Mouse (Mus musculus): Measurements from ENCODE around the gene Fut4.
"Not testable (repeated sequence)": the region's sequence is repeated elsewhere in the genome, so short reads cannot be mapped to it uniquely, and the experiment has no call there.

Gene Fut4

DNA sequence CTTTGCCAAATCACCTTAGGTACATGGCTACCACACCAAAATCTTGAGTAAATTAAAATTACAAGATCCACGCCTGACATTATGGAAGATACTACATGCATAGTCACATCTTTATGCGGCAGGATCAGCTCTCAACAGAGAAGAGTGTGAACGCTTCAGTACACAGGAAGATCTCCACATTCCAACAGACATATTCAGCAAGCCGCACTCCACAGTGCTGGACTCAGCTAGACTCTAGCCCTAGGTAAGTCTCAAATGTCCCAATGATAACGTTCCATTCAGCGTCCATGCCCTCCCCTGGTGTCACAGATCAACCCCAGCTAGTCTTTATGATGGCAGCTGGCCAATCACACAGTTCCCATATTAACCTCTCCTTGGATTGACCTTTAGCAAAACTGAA is 26.2 kb downstream of the Fut4 start:
- no peak for DNase-seq (ENCODE audit: low spot score in 2 of 2)

DNA sequence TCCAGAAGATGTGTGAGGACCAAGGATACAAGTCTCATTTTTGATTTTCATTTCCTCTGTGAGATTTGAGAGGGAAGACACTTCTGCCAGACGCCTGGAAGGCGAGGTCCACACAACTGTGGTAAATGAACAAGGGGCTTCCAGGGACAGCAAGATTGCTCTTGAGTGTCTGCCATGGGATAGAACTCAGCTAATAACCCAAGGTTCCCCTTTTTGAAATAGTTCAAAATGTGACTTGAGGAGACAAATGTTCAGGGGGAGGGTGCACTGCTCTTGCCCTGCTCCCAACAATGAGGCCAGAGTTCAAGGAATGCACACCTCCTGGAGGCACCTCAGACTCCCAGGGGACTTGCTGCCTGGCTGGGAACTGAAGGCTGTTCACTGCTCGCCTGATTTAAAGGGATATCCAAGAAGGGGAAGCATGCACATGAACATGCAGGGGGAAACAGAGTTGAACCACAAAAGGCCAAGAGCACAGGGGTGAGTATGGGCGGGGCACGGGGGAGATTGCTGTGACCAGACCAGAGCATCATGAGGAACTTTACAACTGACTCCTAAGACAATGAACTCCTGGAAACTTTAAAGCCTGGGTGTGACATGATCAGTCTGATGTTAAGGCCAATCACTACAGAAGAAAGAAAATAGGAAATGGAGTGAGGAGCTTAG is 27.3 kb downstream of the Fut4 start:
- no peak for DNase-seq (ENCODE audit: low spot score in 2 of 2)

DNA sequence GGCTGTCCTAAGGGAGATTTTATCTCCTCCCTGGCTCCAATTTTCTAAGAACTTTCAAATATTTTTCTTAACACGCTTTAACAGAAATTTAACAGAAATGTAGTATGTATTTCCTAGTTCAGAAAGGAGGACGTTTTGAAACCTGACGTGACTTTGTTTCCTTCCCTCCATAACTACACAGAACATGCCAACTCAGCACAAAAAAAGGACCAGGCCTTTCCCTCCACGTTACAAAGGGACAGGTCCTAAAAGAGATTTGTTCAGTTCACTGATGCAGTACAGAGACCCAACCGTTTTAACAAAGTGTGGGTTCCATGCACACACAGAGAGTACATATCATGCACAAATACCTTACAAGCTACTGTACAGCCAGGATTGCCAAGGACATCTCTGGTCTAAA is 30.6 kb downstream of the Fut4 start:
- DNase-seq (ENCODE audit: low spot score in 2 of 2) = no peak

DNA sequence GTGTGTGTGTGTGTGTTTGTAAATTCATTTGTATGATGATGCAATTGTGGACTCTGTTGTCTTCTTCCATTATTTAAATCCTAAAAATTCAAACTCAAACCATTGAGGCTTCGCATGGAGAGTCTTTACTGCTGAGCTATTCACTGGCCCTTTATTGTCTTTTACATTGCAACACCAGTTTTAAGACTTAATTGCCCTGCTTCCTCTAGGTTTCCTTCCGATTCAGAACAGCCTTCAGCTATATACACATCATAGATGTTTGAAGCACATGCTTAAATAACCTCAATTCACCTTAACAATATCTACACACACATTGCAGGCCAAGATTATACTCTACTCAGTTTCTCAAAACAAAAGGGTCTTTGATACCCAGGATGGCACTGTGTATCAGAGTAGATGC is 31.8 kb downstream of the Fut4 start:
- DNase-seq (ENCODE audit: low spot score in 2 of 2) = no peak

DNA sequence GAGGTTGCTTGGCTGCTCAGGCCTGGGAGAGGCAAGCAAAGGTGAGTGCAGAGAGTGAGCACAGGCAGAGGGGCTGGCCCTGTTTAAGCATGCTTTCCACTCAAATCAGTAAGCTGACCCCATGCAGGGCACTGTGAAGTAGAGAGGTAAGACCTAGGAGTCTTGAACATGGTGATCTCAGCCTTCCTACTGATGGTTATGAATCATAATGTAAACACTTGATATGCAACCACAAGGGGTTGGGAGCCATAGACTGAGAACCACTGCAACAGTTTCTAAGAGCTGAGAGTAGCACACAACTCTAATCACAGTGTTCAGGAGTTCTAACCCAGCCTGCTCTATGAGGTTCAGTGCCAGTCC is 33.9 kb downstream of the Fut4 start:
- no peak for DNase-seq (ENCODE audit: low spot score in 2 of 2)

DNA sequence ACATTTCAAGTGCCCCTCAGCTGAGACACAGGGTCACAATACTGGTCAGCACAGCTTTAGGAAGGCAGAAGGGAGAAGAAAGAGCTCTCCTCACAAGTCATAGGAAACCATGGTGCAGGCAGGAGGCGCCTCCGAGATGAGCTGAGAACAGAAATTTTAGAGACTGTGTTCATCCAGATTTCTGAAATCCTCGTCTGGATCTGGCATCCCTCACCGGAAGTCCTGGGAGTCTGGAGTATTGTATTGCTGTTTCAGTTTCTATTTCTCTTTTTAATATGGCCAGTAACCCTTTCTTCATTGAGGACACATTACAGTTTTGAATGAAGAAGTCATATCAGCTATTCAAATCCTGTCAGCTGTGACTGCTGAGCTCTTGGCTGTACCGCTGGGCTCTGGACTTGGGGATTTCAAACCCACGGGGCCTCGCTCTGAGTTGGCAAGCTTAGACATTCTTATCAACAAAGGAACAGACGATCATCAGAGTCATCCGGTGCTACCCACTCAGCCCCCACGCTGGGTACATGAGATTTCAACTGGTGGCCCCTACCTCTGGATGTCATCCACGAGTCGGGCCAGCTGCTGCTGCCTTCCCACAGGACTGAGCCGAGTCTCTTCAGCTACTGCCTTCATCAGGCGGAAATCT is 34.4 kb downstream of the Fut4 start:
- no peak for DNase-seq (ENCODE audit: low spot score in 2 of 2)

DNA sequence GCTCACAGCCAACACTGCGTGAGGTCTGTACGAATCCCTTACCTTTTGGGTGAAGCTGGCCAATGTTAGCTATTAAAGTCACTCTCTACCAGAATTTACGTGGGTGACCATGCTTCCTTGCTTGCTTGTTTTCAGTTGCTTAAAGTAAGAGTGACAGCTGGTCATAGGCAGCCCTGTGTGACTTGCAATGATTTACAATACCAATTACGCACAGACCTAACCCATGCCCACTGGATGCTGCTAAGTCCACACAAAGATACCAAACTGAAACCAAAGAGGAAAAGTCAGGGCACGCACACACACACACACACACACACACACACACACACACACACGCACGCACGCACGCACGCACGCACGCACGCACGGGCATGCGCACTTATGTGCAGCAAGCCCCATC is 36.9 kb downstream of the Fut4 start:
- no peak for DNase-seq (ENCODE audit: low spot score in 2 of 2)

DNA sequence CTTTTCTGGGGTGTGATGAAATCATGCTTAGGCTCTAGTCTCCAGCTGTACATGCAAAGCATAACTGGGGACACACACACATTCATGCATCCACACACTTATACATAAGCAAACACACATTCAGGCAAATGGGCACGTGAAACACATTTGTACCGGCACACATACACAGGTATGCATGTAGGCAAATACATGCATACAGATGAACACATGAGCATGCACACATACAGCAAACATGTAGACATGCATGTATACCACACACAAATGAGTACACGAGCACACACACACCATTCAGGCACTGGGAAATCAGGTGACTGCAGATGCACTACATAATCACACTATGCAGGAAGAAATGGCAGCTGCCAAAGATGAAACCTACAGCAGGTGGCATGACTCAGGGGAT is 41.3 kb downstream of the Fut4 start:
- no peak for DNase-seq (ENCODE audit: low spot score in 2 of 2)

DNA sequence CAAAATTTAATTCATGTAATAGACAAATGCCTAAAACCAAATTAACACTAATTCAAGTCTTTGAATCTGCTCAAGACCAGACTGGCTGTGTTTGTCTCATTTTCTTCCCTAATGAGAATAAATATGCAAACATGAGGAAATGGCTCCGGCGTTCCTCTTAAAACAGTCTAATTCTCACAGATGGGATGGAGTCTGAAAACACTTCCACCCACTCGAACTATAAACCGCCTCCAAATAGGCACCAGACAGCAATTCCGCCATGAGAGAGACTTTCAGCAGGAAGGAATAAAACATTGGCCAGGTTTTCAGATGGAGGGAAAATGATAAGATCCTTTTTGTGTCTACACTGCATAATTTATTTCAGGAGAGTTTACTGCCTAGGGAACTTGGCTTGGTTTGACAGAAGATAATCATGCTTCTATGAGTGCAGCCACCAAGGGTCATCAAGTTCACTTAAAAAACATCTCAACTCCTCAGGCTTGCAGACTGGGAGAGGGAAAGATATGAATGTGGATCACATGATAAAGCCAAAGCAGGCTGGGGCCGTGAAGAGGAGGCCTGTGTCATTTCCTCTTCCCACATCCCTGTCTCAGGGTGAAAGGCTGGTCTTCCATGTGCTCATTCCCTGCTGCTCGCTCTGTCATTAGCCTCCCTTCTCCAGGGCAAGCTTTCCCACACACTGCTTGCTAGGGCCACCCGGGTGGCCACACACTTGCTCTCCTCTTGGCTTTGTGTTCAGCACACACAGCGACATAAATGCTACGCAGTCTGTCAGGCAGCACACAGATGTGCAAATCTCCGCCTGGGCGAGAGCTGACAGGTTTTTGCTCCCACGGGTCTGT is 46.7 kb downstream of the Fut4 start:
- no peak for DNase-seq (ENCODE audit: low spot score in 2 of 2)

DNA sequence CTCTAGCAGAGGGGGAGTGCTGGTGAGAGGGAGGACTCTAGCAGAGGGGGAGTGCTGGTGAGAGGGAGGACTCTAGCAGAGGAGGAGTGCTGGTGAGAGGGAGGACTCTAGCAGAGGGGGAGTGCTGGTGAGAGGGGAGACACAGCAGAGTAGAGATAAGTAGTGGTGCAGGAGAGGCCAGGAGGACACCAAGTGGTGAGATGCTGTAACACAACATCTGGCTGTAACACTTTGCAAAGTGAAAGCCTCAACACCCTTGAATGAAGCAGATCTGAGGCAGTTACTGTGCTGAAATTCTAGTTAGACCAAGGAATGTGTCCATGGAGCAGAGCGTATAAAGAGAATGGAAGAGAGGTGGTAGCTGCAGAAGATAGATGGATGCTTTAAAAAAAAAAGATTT is 51.4 kb downstream of the Fut4 start:
- DNase-seq (ENCODE audit: low spot score in 2 of 2) = not testable (repeated sequence)

DNA sequence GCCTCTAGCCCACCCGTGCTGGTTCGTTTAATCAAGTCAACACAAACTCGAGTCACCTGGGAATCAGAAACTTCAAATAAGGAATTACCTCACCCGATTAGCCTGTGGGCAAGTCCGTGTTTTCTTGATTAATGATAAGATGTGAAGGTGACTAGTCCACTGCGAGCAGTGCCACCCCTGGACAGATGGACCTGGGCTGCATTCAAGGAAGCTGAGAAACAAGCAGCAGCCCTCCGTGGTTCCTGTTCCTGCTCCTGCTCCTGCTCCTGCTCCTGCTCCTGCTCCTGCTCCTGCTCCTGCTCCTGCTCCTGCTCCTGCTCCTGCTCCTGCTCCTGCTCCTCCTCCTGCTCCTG is 52.9 kb downstream of the Fut4 start:
- DNase-seq (ENCODE audit: low spot score in 2 of 2) = no peak

DNA sequence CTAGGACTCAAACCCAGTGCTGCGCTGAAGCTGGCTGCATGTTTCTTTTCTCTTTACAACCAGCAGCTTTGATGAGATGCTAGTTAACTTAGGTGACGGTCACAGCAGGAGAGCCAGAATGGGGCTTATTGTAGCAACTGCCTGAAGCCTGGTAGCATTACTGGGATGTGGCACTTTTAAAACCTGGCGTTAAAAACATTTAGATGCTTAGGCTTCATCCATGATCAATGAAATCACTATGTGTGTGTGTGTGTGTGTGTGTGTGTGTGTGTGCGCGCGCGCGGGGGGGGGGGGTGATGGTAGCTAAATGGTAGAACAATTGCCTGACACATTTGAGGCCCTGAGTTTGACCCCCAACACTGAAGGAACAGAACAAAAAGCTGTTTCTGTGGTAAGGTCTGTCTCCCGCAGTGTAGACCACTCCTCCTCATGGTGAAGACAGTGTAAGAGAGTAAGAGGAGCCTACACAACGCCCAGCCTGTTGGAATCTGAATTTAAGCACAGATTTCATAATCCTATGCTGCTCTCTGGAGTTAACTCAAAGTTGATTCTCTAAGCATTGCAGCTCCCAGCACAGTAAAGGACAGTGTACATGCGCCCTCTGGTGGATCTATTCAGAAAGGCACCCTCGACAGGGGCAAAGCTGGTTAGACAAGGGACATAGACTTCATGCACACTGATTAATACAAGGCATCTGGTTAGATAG is 53.5 kb downstream of the Fut4 start:
- DNase-seq (ENCODE audit: low spot score in 2 of 2) = peak; percentile 81 to 92

All from urinary bladder, postnatal 4 days (tissue).